Mouse (Mus musculus) megakaryocyte, adult 5-6 weeks (primary cell): Measurements from ENCODE around the gene Gm20661. TPM values are rescaled to one million over a fixed set of nuclear protein-coding genes. Genes with fewer than 3 reads are reported as not detected.
"Not testable (repeated sequence)": the region's sequence is repeated elsewhere in the genome, so short reads cannot be mapped to it uniquely, and the experiment has no call there.

Source experiments
- ATAC-seq: 2 replicates; pipeline ENCODE4 v1.8.0; 2016; ENCODE audit warnings: mild to moderate bottlenecking, inconsistent platforms; ENCODE audit not compliant: poor library complexity, severe bottlenecking
- total RNA-seq, 2 experiments: library from RNA; stranded (forward) in 1 of 2; stranded (reverse) in 1 of 2; fragments of 153-499, 151-499 nt in 1 of 2; fragments of 221-1000, 200-1000 nt in 1 of 2; gene quantifications; 2 replicates each; pipeline versions ENCODE4 v1.2.3 to v1.2.4; 2015 to 2017

The Gm20661 gene
- total RNA-seq, 2 experiments from 2014 or later = not detected

DNA sequence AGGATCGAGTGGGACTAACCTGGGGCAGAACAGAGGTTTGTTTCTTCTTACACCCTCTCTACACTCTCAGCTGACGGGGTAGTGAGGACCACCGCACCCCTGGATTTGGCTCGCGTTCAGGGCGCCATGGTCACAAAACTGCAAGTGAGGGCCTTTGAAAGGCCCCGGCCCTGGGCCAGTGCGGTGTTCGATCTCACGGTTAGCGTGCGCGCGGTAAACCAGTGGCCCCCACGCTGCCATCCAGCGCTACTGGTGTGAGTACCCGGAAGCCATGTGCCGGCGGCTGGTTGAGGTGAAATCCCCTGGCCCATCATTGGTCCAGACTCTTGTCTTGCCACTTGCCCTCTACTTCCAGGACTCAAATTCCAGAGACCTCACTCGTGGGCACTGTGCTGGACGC lies 12.7 kb downstream of the Gm20661 start:
- ATAC-seq = no peak

DNA sequence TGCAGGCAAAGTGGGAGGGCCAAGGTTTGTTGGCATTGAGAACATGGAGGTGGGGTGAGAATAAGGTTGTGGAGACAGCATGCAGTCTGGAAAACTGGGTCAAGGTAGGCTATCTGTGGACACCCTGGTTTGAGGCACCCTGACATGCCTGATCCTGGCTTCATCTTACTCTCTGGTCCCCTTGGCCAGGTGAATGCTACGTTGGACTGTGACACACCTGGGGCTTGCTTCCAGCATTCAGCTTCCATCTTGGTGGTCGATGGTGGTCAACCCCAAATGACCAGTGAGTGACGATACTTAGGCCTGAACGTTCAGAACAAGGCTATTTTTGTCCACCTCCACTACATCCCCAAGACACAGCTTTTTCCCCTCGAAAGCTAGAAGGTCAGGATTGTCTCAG lies 13.2 kb downstream of the Gm20661 start, which contains the start of gene Gm20662:
Gene Gm20662, plus strand, starts transcription at position 301 of the 400 bp plus-strand sequence.
- no peak for ATAC-seq

DNA sequence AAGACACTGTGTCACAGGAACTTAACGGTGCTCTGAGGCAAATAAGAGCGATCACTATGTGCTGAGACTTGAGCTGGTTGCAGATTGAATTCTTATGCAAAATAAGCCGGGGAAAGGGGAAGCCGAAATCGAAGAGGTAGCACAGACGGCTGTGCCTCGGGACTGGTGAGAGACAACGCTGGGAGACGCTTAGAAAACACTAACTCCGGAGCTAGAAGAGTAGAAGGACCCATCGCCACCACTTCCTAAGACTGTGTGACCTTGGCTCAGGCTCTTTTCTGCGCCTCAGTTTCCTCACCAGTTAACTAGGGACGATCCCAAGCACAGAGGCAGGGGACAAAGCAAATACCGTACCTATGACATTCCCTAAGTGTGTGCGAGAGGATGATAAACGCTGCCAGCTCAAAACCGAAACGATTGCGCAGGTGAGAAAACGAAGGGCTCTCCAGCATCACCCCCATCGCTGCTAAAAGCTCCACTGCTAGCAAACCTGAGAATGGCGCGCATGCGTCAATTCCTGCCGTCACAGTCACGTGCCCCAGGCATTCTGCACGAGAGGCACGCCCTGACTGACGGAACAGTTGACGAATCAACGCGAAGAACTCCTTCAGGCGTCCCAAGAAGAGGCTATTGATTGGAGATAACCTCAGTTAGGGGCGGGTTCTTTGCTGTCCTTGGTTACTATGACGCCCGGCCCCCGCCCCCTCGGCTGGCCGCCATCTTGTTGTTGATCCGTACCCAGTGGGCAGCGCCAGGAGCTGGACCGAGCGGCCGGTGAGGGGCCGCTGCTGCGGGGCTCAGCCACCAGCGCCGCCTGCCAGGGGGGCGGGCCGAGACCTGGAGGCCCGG lies 19.3 kb downstream of the Gm20661 start, which contains the start of gene Ip6k1:
Gene Ip6k1, plus strand, starts transcription at position 580 of the 849 bp plus-strand sequence.
- peak; percentile 96 for ATAC-seq

DNA sequence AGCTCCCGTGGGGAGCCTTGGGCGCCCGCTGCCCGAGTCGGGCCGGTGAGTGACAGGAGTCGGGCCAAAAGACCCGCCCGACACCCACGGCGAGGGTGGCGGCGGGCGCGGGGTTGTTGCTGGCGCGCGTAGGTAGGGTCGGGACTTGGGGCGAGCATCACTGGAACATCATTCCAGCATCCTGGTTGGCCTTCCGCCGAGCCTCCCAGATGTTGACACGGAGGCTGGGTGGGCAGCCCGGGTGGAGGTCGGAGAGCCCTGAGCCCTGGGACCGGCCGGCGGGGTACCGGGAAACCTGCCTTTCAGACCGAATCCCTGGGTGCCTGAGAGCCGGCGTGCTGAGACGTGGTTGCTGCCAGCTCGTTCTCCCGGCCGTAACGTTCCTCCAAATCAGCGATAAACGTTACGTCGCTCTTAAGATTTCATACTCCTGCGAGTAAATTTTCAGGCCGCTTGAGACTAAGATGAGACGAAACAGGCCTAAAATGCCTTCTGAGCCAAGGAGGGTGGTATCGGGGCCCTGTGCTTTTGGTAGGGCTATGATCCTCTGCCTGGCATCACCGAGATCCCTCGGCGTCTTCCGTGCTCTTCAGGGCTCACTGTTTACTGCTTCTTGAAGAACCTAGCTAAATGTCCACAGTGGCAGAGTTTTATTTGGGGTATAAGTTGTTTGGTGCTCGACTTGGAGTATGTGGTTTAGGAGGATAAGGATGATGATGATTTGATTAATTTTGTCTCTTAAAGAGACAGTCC lies 20.1 kb downstream of the Gm20661 start:
- peak; percentile 4 for ATAC-seq

DNA sequence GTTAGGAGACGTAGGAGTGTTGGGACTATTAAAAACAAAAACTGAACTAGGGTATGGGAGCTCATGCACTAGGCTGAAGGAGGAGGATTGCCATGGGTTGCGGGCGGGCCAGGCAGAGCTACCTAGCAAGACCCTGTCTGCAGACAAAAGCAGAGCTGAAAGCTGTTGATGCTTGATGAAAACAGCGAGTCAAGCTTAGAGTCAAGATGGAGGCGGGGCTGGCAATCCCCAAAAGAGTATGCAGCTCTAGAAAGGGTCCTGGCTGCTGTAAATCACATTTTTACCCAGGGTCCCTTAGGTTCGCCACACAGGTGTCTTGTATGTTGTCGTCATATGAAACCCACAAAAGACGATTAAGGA lies 20.7 kb downstream of the Gm20661 start:
- ATAC-seq = no peak

DNA sequence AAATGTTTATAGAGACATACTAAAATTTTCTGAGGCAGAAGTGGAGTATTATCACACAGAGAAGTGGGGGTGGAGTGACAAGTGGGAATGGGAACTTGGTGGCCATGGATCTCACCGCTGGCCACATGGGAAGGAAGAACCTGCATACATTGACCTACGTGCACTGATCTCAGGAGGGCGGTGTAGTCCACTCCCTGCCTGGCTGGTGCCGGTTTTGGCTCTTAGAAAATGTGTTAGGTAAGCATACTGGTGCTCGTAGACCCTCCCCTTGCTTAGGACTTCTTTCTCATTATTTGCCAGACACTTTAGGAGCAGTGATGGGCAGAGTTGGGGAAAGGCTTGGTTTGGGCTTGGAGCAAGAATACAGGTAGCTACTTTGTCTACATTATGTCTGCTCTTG lies 25.2 kb downstream of the Gm20661 start:
- ATAC-seq = no peak

DNA sequence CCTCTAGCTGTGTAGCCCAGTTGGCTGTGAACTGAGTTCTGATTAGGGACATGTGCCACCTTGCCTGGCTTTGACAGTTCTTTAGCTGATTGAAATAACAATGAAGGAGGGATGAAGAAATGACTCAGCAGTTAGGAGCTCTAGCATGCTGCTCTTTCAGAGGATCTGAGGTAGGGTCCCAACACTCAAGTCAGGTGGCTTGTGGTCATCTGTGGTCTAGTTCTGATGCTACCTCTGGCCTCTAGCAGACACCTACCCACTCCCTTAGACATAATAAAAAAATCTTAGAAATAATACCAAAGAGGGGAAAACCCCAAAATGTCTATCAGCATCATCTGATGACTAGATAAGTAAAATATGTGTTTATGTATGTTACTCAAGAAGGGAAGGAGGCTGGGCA lies 27.5 kb downstream of the Gm20661 start:
- no peak for ATAC-seq

DNA sequence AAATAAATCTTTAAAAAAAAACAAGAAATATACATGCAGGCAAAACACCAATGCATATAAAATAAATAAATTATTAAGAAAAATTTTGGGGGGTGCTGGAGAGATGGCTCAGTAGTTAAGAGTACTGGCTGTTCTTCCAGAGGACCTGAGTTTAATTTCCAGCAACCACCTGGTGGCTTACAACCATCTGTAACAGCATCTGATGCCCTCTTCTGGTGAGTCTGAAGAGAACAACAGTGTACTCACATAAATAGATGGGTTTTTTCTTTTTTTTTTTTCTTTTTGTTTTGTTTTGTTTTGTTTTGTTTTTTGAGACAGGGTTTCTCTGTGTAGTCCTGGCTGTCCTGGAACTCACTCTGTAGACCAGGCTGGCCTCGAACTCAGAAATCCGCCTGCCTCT lies 30.7 kb downstream of the Gm20661 start:
- not testable (repeated sequence) for ATAC-seq

DNA sequence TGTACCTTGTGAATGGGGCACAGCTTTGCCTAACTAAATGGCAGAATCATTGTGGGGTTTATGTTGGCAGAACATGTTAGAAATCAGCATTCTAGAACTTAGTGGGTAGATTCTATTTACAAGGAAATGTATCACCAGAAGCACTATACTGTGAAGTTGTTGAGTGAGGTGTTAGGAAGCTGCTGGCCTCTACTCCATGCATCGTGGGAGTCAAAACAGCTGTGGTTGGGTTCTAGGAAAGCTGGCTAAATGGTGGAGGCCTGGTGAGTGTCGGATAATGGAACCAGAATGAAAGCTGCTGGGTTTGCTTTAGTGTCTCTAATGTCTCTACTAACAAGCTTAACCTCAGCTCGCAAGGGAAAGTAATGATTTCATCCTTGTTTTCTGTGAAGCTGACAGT lies 34.3 kb downstream of the Gm20661 start:
- ATAC-seq = no peak

DNA sequence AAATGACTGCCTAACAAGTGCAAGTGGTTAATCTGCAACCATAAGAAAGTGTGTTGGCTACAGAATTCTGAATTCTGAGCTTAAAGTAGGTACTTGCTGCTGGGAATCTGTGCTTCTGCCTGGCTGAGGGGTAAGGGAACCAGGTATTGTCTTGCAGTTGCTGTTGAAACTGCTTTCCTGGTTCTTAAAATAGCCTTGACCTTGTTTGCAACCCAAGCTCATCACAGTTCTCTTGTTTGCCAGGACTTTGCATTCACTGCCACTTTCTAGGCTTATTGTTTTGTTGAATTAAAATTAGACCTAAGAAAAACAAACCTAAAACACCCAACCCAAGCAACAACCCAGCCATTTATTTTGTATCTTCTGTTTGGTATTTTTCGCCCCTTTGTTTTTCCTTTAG lies 37.9 kb downstream of the Gm20661 start:
- ATAC-seq = no peak

DNA sequence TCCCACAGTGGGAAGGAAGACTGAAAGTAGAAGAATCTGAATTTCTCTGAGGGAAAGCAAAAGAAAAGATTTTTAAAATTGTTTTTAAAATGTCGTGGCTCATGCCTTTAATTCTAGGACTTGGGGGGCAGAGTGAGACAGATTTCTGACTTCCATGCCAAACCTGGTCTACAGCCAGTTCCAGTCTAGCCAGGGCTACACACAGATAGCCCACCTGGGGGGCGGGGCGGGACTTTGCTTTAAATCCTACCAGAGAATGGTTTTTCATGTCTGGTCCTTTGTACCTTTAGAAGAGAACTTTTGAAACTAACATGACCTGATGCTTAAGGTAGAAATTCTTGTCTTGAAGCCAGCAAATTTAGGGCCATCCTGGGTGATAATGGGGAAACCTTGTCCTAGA lies 40.4 kb downstream of the Gm20661 start:
- no peak for ATAC-seq

DNA sequence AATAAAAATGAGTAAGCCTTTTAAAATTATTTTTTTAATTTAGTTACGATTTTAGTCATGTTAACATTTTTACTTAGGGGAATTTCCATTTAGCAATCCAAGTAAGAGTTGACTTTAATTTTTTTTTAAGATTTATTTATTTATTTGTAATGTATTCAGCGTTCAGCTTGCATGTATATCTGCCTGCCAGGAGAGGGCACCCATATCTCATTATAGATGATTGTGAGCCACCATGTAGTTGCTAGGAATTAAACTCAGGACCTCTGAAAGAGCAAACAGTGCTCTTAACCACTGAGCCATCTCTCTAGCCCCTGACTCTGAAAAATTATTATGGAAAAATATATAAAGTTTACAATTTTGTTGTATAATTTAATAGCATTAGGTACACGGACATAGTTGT lies 43.7 kb downstream of the Gm20661 start:
- ATAC-seq = no peak

DNA sequence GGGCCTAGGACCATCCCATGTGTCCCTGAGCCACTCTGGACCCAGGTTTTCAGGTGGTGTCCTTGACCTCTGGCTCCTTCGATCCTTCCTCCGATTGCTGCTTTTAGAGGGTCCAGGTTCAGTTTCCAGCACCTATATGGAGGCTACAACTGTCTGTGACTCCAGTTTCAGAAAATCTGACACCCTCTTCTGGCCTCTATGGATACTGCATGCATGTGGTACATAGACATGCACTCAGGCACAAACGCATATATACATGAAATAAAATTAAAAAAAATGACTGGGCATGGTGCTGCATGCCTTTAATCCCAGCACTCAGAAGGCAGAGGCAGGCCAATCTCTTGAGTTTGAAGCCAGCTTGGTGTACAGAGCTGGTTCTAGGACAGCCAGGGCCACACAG lies 45.0 kb downstream of the Gm20661 start:
- ATAC-seq = no peak

DNA sequence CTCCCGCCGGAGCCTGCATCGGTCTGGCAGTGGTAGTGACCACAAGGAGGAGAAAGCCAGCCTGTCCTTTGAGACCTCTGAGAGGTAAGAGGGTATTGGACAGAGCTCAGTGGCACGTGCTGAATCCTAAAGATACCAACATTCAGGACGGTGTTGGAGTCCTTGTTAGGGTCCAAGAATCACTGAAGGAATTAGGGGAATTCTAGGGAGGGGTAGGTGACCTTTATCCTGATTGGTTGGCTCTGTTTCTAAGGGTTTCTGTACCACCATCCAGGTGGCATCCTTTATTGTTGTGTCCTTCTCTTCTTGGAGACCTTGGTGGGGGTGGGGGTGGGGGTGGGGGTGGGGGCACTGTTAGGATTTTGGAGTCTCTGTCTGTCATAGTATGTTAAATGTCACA lies 49.3 kb downstream of the Gm20661 start:
- ATAC-seq = no peak

DNA sequence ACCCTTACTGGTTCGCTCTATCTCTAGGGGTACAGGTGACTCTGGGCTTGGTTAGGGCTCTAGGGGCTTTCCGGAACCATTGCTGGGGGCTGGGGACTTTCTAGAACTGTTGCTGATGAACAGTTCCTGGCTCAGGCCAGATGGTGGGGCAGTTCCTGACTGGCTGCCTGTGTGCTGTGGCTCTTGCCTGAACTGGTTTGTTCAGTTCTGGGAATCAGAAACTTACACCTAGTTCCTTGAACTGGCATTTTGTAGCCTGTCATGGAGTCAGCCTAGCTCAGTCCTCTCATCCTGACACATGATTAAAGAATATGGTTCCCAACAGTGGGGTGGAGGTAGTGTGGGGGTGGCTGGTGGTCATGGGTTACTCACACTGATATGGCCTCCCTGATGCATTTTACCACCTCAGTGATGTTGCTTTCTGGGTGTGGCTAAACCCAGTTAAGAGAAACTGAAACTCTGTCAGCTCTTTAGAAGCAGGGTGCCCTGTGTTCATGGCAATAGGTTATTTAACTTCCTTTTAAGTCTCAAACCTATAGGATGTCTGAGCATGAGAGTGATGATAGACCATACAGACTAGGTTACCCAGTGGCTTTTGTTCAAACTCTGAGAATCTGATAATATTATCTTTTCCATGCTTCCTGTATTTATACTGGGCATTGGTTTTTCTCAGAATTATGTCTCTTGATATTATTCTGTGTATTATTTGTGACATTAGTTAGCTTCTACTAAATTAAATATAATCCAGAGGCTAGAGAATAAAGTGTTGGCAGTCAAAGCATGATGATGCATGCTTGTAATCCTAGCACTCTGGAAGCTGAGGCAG lies 52.7 kb downstream of the Gm20661 start:
- no peak for ATAC-seq

Other genes with a start within 250 kb of the Gm20661 start
- 145 and 161 TPM in 2 replicates for gene Rbm5, start 212.1 kb upstream of the Gm20661 start, total RNA-seq (2015)
- 208 and 249 TPM in 2 replicates for gene Rbm5, start 212.1 kb upstream of the Gm20661 start, total RNA-seq (2017)
- gene Rbm6, start 109.8 kb upstream of the Gm20661 start, total RNA-seq (2015) = 42.2 and 55.9 TPM in 2 replicates
- 117 and 119 TPM in 2 replicates for gene Rbm6, start 109.8 kb upstream of the Gm20661 start, total RNA-seq (2017)
- 6.2 and 7.6 TPM in 2 replicates for gene Mon1a, start 94.9 kb upstream of the Gm20661 start, total RNA-seq (2015)
- gene Mon1a, start 94.9 kb upstream of the Gm20661 start, total RNA-seq (2017) = 16.6 and 17.7 TPM in 2 replicates
- 0.52 and 0.94 TPM in 2 replicates for gene Mst1r, start 76.2 kb upstream of the Gm20661 start, total RNA-seq (2015)
- gene Mst1r, start 76.2 kb upstream of the Gm20661 start, total RNA-seq (2017) = 2.2 and 2.3 TPM in 2 replicates
- not detected in 2 replicates for gene Actl11, start 54.6 kb upstream of the Gm20661 start, total RNA-seq (2015)
- gene Actl11, start 54.6 kb upstream of the Gm20661 start, total RNA-seq (2017) = not detected in 2 replicates
- gene Camkv, start 47.4 kb upstream of the Gm20661 start, total RNA-seq (2015) = not detected in 2 replicates
- 0.04 TPM in 1 of 2 replicates, not detected in the other for gene Camkv, start 47.4 kb upstream of the Gm20661 start, total RNA-seq (2017)
- 4.9 and 9.4 TPM in 2 replicates for gene Traip, start 32.9 kb upstream of the Gm20661 start, total RNA-seq (2015)
- 12.0 and 15.8 TPM in 2 replicates for gene Traip, start 32.9 kb upstream of the Gm20661 start, total RNA-seq (2017)
- 37.5 and 44.3 TPM in 2 replicates for gene Uba7, start 7.6 kb upstream of the Gm20661 start, total RNA-seq (2015)
- 35.6 and 43.2 TPM in 2 replicates for gene Uba7, start 7.6 kb upstream of the Gm20661 start, total RNA-seq (2017)
- gene Inka1, start 2.8 kb downstream of the Gm20661 start, total RNA-seq (2015) = 1.8 and 4.7 TPM in 2 replicates
- 2.6 and 3.2 TPM in 2 replicates for gene Inka1, start 2.8 kb downstream of the Gm20661 start, total RNA-seq (2017)
- 0.33 TPM in 1 of 2 replicates, not detected in the other for gene Cdhr4, start 9.4 kb downstream of the Gm20661 start, total RNA-seq (2015)
- 0.51 and 1.7 TPM in 2 replicates for gene Cdhr4, start 9.4 kb downstream of the Gm20661 start, total RNA-seq (2017)
- not detected in 2 replicates for gene Gm20662, start 13.3 kb downstream of the Gm20661 start, total RNA-seq (2015)
- gene Gm20662, start 13.3 kb downstream of the Gm20661 start, total RNA-seq (2017) = not detected in 2 replicates
- 20.1 and 24.6 TPM in 2 replicates for gene Ip6k1, start 19.4 kb downstream of the Gm20661 start, total RNA-seq (2015)
- gene Ip6k1, start 19.4 kb downstream of the Gm20661 start, total RNA-seq (2017) = 35.2 and 109 TPM in 2 replicates
- gene Gmppb, start 66.2 kb downstream of the Gm20661 start, total RNA-seq (2015) = 6.4 and 6.9 TPM in 2 replicates
- gene Gmppb, start 66.2 kb downstream of the Gm20661 start, total RNA-seq (2017) = 14.0 and 19.1 TPM in 2 replicates
- 1.2 and 1.5 TPM in 2 replicates for gene Amigo3, start 70.1 kb downstream of the Gm20661 start, total RNA-seq (2015)
- 2.0 and 2.6 TPM in 2 replicates for gene Amigo3, start 70.1 kb downstream of the Gm20661 start, total RNA-seq (2017)
- gene Mst1, start 97.4 kb downstream of the Gm20661 start, total RNA-seq (2015) = 0.69 TPM in 1 of 2 replicates, not detected in the other
- gene Mst1, start 97.4 kb downstream of the Gm20661 start, total RNA-seq (2017) = not detected in 2 replicates
- gene Rnf123, start 100.3 kb downstream of the Gm20661 start, total RNA-seq (2015) = 27.8 and 30.7 TPM in 2 replicates
- 20.9 and 21.1 TPM in 2 replicates for gene Rnf123, start 100.3 kb downstream of the Gm20661 start, total RNA-seq (2017)
- 37.9 and 41.0 TPM in 2 replicates for gene Apeh, start 111.5 kb downstream of the Gm20661 start, total RNA-seq (2015)
- 56.9 and 61.8 TPM in 2 replicates for gene Apeh, start 111.5 kb downstream of the Gm20661 start, total RNA-seq (2017)
- 0.91 and 1.5 TPM in 2 replicates for gene Bsn, start 207.3 kb downstream of the Gm20661 start, total RNA-seq (2015)
- gene Bsn, start 207.3 kb downstream of the Gm20661 start, total RNA-seq (2017) = 0.37 and 0.62 TPM in 2 replicates